Mouse (Mus musculus) cerebellum, adult 8-10 months (tissue): ENCODE measurements around the gene Crat.

ENCODE experiments used
- DNase-seq: peaks from one replicate; pipeline ENCODE4 v3.0.0; 2022

Crat gene

DNA sequence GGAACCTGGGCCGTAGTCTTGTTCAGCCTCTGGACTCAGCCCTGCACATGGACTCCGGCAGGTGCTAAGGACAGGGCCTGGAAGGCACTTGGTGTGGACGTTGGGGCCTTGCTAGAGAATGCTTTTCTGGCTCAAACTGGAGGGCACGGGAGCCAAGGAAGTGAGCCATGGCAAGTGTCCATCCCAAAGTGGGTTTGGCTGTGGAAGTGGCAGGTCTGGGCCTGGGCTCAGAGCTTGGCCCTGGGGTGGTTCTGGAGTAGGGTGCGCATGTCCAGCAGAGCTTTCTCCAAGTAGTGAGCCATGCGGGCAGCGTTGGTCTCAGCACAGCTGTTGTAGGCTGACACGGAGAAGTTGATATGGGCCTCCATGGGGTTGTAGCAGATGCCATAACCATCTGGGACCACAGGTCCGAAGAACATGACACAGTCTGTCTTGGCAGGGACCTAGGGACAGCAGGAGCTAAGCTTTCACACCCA lies 13.2 kb downstream of the Crat start:
- peak; percentile 60 for DNase-seq

DNA sequence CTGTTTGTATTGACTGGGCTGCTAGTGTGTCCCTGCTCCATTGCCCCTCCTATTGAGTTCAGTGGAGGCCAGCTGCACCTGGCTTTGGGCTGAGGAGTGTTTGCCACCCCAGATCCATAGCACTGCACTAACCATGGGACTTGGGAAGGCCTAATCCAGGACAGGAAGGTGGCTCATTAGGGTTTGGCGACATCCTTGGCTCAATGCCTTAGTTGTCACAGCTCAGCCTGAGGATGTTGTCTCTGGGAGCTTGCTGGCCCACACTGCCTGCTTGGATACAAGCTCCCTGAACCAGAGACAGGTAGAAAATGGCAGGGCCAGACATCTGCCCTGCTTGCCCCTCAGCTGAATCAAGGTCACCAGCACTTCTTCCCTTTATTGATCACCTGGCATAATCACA lies 14.0 kb downstream of the Crat start:
- DNase-seq: no peak

DNA sequence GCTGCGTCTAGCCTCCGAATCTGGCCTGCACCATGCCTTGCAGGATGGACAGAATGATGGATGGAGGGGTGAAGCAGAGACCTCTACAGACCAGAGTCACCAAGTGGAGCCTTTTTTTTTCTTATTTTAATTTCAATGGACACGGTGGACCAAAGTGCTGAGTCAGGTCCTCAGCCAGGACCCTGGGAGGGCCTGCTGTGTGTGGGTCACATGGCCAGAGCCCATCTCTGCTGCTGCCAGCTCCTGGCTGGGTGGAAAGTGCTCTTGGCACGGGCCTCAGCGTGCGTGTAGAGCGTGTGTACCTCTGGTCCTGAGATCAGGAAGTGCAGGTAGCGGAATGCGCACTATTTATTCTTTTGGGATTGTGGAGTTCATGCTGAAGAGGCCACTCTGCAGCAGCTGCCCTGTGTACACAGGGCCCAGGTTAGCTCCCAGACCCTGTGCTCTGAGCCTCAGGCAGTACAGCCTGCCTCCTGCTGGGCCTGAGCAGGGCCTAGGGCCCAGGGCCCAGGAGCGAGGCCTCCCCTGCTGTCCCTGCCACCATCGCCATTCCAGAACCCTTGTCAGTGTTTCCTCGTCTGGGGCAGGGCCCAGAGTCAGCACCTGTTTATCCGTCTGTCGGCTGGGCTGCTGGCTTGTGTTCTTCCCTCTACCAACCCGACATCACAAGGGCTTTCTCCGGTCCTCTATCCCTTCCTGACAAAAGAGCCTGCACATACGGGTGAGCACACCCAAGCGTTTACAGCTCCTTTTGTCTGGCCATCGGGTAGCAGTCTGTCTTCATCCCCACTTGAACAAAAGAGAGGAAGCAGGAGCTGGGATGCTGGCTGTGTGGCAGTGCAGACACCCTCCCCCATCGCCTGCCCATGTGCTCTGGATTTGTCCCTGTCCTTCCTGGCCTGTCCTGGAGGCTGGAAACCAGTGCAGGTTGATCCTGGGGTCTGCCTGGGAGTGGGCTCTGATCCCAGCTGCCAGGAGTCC lies 16.1 kb downstream of the Crat start:
- peak; percentile 80 for DNase-seq

DNA sequence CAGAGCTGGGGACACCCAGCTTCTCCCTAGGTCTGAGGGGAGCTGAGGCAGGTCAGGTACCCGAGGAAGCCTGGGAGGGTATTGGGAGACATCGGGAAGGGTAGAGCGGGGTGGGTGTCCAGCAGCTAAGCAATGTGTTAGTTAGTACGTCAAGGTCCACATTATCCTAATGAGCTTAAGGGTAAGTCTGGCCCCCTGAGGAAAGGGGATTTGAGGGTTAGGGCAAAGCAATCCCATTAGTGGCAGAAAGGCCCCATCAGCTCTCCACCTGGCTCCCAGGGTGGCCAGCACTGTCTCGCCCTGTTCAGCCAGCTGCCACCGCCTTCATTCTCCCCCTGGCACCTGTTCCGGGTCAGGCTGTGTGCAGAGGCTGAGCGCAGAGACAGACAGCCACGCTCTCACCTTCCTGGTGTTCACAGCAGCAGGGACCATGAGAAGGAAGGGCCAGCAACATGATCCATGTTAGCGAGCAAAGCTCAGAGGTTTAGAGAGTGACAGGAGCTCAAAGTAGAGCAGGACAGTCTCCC lies 17.6 kb downstream of the Crat start:
- peak; percentile 24 for DNase-seq

DNA sequence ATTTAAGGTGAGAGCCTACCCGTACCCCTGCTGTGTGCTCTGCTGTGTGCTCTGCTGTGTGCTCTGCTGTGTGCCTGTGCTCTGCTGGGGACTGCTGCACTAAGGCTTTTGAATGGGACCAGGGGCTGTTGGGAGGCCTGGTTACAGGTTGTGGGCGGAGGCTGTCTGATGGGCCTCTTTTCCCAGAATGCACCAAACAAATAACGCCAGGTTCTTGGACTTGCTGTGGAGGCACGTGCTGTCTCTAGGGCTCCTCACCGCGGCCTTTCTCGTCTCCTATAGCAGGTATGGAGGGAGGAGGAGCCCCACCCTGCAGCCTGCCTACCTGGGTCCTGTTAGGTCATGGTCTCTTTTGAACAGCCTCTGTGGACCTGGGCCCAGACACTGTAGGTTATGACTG lies 19.4 kb downstream of the Crat start:
- DNase-seq: no peak

DNA sequence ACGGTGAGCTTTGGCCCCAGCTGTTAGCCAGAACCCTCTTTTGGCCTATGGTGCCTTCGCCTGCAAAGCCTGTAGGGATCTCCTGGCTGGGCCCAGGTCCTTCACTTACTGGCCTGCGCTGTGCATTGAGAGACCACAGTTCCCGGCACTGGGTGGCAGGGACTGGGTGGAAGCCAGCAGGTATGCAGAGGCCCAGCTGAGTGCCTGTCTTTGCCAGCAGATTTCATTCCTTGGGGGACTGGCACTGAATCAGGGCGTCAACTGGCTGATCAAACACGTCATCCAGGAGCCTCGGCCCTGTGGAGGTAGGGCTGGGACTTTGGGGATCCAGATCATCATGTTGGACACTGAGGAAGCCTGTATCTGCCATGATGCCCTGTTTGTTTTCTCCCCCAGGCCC lies 19.9 kb downstream of the Crat start:
- peak; percentile 18 for DNase-seq

DNA sequence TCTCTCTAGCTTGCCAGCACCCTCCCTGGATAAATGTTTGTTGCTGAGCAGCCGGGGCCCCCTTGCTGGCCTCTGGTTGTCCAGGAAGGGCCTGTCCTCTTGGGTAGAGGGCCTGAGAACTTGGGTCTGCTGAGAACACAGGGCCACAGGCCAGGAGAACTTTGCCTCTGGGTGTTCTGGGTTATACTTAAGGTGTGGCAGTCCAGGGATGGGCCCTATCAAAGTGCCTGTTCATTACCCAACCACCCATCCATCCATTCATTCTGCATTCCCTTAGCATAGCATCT lies 22.3 kb downstream of the Crat start:
- no peak for DNase-seq

DNA sequence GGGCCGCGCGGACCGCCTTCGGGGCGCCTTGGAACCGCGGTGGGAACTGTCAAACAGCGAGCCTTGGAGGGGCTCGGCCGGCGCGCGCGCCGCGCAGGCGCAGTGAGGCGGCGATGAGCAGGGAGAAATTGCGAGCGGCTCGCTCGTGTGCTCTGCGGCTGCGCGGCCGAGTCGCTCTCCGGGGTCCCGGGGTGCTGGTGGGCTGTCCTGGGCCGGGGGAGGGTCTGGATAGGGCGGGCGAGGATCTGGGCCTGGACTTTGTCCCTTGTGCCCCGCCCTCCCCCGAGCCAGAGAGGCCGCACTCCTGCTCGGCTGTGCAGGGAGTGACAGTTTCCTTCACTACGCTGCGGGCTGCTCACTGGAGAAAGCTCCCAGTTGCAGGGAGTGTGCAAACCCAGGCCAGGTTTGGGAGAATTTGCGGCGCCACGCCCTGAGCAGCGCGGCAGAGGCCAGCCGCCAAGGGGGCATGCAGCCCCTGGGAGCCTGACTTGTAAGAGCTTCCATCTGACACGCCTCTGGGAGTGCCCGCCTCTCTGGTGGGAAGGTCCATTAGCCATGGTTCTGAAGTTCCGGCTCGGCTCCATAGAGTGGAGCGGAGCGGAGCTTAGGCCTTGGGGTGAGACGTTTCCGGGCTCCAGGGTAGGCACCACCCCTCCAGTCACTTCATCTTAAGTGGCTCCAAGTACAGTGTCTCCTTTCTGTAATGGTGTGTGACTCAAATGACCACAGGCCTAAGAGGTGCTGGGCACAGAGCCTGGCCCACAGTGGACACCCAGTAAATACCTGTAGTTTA lies 22.8 kb downstream of the Crat start:
- peak; percentile 63 for DNase-seq

DNA sequence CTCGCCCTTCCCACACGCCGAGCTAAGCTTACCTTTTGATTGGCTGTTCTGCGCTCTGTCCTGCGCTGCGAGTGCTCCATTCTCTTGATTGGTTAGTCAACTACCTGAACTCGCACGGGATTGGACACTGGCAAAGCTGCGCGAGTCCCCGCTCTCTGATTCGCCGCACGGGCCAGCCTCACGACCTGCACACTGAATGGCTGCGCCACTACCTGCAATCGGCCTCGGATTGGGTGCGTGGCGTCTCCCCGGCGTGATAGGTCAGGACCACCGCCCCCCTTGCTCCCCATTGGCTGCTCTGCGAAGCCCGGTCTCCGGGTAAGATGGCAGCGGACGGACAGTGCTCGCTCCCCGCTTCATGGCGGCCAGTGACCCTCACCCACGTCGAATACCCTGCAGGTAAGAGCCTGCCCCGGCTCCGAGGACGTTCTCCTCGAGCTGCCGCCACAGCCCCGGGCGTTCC lies 23.5 kb downstream of the Crat start, which contains the start of gene Dolpp1:
TSS of gene Dolpp1 (plus strand) at position 141 of the 463 bp plus-strand sequence.
- DNase-seq: peak; percentile 97

DNA sequence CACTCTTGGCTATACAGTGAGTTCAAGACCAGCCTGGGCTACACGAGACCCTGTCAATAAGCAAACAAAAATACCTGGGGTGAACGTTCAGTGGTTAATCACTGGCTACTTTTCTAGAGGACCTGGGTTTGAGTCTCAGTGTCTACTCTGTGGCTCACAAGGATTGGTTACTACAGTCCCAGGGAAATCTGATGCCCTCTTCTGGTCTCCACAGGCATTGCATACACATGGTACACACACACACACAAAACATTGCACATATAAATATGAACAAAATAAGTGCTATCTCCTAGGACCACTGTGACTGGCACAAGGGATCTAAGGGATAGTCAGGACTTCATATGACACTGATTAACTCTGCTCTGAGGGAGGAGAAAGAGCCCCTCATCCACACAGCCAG lies 26.6 kb downstream of the Crat start:
- no peak for DNase-seq

DNA sequence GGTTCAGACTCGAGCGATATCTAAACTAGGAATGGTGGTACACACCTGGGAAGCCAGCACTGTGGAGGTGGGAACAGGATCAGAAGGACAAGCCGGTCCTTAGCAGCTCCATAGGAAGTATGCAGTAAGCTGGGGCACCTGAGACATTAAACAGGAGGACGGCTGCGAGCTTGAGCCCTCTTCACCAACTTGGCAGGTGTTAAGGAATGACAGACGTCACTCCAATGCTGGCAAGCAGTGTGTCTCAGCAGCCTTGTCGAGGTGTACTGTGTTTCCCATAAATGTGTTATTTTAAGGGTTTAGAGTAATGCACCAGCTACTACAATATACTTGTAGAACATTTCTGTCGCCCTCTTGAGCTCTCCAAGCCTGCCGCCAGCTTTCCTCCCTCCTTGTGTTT lies 28.7 kb downstream of the Crat start:
- no peak for DNase-seq

DNA sequence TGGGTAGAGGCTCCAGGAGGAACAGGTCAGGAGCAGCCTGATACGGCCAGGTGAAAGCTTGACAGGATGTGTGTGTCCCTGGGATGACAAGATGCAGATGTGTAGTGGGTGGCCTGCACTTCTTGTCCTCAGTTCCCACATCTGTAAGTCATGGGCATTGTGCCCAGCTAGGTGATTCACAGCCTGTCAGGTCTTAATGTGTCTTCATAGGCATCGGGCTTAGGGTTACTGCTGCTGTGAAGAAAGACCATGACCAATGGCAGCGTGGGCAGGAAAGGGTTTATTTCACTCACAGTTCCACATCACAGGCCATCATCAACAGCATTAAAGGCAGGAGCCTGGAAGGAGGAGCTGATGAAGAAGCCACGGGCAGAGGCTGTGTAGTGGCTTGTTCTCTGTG lies 30.0 kb downstream of the Crat start:
- no peak for DNase-seq

DNA sequence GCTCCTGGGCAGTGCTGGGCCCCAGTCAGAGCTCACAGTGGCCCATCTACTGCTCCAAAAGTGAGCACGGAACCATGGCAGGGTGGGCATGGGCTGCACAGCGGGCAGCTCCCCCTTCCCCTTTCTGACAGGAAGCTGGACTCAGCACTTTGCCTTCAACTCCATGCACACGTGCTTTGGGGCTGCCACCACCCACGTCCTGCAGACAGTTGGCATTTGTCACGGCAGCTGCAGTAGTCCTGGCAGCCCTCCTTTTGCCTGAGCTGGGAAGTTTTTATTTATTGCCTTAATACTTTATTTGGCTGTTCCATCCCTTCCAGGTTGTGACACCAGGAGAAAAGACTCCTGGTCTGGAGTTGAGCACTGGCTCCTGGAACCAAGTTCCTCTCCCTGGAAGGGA lies 30.8 kb downstream of the Crat start:
- DNase-seq: no peak

DNA sequence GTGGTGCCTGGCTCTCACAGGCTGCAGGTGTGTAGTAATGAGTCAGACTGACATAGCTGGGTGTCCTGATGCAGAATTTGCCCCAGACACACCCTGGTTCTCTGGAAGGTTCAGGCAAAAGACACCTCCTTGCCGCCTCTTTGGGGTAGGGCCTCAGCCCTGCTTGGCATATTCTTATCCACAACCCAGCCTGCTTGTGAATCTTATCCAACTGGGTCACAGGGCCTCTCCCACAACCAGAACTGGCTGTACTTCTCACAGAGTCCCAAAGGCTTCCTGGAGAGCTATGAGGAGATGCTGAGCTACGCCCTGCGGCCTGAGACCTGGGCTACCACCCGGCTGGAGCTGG lies 34.3 kb downstream of the Crat start:
- no peak for DNase-seq

DNA sequence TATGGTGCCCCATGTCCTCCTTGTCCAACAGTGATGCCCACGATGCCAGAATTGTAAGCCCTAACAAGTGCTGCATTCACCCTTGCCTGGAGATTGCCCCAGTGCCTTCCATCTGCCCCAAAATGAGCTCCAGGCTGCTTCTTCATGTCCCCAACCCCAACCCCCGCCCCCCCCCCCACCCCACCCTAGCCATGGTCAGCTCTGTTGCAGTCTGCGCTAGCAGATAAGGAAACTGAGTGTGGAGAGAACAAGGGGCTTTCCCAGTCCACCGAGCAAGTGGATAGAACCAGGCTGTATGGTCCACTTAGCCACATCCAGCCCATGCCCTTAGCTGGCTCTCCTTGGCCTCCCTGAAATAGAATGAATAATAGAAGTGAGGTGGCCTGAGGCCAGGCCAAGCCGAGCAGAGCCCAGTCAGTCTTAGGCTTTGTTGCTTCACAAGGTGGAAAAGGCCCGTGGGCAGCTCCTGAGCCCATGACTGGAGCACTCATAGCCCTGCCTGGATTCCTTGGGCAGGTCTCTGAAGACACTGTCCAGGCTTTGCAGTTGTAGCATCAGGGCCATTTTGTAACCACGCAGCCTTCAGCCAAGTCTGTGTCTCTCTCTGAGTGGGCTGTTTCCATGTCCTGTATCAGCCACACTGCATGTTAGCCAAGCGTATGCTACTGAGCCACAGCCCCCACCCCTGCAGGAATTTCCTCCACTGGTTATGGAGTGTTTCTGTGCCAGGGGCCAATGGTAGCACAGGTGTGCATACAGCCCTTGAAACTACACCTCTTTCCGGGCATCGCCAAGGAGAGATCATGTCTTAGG lies 34.8 kb downstream of the Crat start:
- no peak for DNase-seq

DNA sequence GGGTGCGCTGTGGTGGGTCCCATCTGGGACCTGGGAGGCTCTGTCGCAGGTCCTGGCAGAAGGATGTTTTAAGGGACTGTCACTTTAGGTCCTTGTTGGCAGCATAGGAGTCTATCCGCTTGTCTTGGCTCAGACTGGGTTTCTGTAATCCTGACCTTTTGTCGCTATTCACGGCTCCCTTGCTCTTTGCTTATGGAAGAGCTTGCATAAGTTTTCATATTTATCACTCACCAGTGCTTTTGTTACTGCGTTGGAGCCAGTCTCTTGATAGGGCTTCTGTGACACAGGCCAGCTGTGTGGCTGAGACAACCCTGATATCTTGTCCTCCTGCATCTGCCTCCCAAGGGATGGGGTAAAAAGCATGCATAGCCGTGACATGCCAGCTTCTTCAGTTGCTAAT lies 36.3 kb downstream of the Crat start:
- no peak for DNase-seq

DNA sequence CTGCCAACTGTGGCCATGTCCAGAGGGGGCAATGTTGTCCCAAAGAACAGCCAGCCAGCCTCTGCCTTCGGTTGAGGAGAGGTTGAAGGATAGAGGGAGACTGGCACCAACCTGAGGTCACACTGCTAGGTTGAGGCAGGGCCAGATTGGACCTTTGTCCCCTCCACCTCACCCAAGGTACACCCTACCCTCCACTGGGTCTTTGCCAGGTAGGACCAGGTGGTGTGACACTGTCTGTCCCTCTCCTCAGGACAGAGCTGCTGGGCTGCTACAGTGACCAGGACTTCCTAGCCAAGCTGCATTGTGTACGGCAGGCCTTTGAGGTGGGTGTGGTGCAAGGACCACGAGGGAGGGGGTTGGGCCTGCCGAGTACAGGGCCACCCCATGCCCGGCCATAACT lies 37.9 kb downstream of the Crat start:
- no peak for DNase-seq

DNA sequence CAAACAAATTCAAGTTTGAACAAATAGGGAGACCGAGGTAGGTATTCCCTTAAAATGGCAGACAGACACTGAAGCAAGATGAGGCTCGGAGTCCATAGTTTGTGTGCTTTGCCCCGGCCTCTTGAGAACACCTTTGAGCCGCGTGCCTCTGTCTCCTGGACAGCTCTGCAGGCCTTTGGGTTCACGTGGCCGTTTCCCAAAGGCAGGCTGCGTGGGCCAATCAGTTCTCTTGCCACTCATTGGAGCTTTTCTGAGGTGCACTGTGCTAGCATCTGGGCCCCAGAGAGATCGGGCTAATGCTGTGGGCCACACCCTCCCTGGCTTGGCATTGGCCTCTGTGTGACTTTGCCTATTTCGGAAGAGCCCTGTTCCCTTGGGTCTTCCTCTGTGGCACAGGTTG lies 39.7 kb downstream of the Crat start:
- no peak for DNase-seq

DNA sequence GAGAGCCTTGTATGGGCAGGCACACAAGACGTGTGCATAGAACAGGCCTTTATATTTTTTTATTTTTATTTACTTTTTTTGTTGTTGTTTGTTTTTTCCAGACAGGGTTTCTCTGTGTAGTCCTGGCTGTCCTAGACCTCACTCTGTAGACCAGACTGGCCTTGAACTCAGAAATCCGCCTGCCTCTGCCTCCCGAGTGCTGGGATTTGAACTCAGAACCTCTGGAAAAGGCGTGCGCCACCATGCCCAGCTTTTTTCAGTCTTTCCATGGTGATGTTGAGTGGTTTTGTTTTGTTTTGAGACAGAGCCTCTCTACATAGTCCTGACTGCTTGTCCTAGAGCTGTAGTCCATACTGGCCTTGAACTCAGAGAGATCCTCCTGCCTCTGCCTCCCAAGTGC lies 42.9 kb downstream of the Crat start:
- DNase-seq: no peak

DNA sequence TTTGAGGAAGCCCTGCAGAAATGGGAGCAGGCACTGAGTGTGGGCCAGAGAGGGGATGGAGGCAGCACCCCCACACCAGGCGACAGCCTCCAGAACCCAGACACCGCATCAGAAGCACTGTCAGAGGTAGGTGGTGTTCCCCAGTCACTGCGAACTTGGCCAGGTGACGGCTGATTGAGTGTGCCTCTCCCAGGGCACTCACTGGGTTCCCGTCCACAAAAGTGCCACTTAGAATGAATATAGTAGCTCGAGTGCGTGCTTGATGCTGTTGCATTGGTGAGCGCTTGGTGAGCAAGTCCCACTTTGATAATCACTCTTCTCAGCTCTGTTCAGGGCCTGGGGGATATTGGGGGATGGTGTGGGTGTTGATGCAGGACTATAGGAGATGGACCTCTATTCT lies 44.1 kb downstream of the Crat start:
- DNase-seq: no peak

DNA sequence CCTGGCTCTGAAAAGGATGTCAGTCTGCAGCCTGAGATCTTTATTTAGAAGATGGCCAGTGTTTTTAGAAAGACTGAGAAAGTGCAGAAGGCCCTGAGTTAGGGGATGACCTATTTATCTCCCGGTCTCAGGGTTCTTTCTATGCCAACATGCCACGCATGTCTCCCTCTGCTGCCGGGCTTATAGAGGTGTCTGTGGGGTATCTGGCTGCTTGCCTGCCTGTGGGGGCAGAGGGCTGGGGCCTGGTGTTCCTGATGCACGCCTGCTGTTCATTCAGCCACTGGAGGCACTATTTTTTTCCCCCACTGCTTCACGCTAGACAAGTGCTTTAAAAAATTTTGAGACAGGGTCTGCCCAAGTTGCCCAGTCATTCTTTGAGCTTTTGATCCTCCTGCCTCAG lies 49.4 kb downstream of the Crat start:
- no peak for DNase-seq

DNA sequence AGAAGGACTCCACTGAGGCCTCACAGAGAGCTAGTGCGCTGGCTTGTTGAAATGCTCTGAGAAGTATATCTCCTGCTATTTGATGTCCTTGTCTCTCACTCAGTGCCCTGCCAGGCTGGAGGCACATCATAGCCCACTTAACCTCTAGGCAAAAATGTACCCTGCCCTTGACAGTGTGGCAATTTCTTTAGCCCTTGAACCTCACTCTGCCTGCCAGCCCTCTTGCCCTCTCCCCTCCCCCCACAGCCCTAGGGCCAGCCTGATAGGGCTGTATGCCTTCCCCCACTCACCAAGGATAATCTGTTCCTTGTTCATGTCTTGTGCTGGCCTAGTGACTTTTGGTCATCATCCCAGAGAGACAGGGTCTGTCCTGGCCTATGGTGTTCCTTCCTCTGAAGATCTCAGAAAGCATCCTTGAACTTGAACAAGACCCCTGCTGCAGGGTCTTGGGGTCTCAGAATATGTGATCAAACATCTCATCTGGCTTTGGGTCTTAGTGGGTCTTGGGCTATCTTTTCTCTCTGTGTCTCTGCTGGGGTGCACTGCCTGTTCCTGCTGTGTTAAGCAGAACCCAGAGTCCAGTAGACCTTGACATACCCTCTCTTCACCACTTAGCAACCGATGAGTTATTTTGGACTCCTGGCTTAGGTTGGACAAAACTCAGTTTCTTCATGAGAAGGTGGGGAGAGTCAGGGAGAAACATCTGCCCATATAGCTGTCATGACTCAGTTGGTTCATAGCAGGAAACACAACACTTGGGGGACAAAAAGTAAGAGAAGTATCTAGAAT lies 50.1 kb downstream of the Crat start:
- no peak for DNase-seq
